Mouse (Mus musculus): ENCODE measurements at regions not wholly inside any gene's neighbourhood (a gene's known extent, or its start where the extent isn't known, plus 50 kb on each side); places are given as distances from the start of the nearest gene placed in this dataset.

DNA sequence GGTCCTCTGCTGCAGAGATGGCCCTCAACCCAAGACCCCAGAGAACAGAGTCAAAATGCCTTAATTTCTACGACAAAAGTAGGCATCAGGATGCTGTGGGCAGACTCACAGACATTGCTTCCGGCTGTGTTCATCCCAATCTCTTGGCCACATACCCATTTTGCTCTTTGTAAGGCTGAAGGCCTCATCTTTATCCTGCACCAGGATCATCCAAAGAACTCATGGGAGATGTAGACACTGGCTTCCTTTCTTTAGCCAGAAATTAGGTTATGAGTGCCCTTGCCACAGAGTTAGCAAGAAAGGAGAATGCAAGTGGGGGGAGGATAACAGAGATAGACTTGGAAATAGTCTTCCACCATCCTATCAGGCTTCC lies 87.8 kb downstream of the Cxcl12 start:
- Histone ChIP-seq H3K9me3 (no peaks in the 10 kb centered on the region), H3K4me2 (no peak overlapping the region), H3K9ac (no peak overlapping the region), H3K27me3 (replicated peaks) (no peaks in the 10 kb centered on the region), H3K4me1 (no peaks in the 10 kb centered on the region; the same call in 1 of the 2 replicates), H3K4me3 (no peak overlapping the region), H3K36me3 (replicated peaks) (no peaks in the 10 kb centered on the region), H3K27ac (no peak overlapping the region)
- no peak for ATAC-seq (replicated peaks)
- WGBS = 91% methylated on average over 2 of the region's 2 CpGs

DNA sequence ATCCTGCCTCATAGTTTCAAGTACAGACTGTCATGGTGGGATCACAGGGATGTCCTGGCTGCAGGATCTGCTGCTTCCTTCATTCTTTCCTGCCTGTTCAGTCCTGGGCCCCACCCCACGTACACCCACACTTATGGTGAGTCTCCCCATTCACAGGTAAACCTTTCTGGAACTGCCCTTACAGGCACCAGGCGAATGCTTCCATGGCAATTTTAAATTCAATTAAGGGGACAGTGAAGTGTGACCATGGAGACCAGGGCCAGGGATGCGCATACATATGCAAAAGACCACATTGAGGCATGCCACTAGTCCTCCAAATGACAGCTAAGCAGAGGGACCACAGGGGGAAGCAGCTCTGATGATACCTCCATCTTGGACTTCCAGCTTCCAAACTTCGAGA lies 89.3 kb downstream of the Cxcl12 start:
- Histone ChIP-seq H3K27ac (no peak overlapping the region), H3K9me3 (no peaks in the 10 kb centered on the region), H3K36me3 (replicated peaks) (no peaks in the 10 kb centered on the region), H3K4me1 (no peaks in the 10 kb centered on the region; the same call in 1 of the 2 replicates), H3K4me3 (no peak overlapping the region), H3K4me2 (no peak overlapping the region), H3K27me3 (replicated peaks) (no peaks in the 10 kb centered on the region), H3K9ac (no peak overlapping the region)
- ATAC-seq (replicated peaks) = no peak
- 76% methylated on average over 4 of the region's 4 CpGs for WGBS

DNA sequence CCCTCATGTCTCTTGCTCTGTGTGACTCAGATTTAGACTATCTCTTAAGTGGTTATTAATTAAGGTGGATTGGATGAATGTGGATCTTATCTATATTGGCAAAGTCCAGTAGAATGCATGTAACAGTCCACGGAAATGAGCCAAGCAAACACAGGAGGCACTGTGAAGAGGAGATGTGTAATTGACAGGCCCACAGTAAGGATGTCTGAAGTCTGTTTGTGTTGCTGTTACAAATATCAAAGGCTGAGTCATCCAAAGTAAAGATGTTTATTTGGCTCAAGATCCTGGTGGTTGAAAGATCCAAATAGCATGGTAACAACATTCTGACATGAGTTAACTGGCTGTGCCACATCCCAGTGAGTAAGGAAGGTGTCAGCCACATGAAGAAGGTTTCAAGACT lies 99.6 kb downstream of the Cxcl12 start:
- no peaks in the 10 kb centered on the region for H3K9me3 ChIP-seq
- WGBS = 87% methylated on average over 1 of the region's 1 CpGs
- no peak overlapping the region for H3K9ac ChIP-seq
- no peak for ATAC-seq (replicated peaks)
- H3K27ac ChIP-seq = no peak overlapping the region
- H3K27me3 ChIP-seq (replicated peaks) = no peaks in the 10 kb centered on the region
- no peaks in the 10 kb centered on the region for H3K36me3 ChIP-seq (replicated peaks)
- no peak overlapping the region for H3K4me2 ChIP-seq
- no peaks in the 10 kb centered on the region; the same call in 1 of the 2 replicates for H3K4me1 ChIP-seq
- H3K4me3 ChIP-seq = no peak overlapping the region

DNA sequence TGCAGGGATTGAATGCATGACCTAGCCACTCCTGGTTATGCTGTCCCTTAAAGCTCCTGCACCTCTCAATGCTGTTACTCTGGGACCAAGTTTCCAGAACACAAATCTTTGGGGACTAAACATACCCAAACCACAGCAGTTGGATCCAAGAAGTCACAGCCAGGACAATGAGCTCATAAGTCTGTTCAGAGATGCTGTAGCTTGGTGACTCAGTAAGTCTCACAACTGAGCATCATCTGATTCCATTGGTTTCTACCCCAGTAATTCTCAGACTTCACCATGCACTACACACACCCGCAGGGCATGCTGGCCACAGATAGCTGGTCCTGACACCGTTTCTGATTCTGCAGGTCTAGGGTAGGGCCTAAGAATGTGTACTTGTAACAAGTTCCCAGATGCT lies 100.0 kb downstream of the Cxcl12 start:
- H3K4me2 ChIP-seq = no peak overlapping the region
- no peak overlapping the region for H3K9ac ChIP-seq
- H3K4me3 ChIP-seq = no peak overlapping the region
- no peaks in the 10 kb centered on the region; the same call in 1 of the 2 replicates for H3K4me1 ChIP-seq
- H3K9me3 ChIP-seq = no peaks in the 10 kb centered on the region
- no peaks in the 10 kb centered on the region for H3K27me3 ChIP-seq (replicated peaks)
- H3K27ac ChIP-seq = no peak overlapping the region
- ATAC-seq (replicated peaks) = no peak
- WGBS = 88% methylated on average over 2 of the region's 2 CpGs
- no peaks in the 10 kb centered on the region for H3K36me3 ChIP-seq (replicated peaks)

DNA sequence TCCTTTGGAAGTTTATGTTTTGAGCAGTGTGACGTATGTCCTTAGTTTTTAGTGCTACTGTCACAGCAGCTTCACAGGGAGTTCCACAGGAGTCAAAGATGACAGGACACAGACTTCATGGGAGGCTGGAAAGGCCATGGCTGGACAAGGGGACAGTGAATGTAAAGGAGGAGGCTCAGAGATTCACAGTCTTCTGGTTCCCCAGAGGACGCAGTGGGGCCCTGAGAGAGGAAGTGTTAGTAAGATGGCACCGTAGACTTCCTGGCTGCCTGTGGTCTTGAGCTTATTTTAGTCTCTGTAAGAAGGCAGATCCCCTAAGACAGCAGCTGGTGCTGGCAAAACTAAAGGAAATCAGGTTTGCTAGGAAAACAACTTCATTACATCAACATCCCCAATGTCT lies 101.9 kb downstream of the Cxcl12 start:
- no peaks in the 10 kb centered on the region for H3K27me3 ChIP-seq (replicated peaks)
- H3K36me3 ChIP-seq (replicated peaks) = no peaks in the 10 kb centered on the region
- H3K4me2 ChIP-seq = no peak overlapping the region
- no peaks in the 10 kb centered on the region; the same call in 1 of the 2 replicates for H3K4me1 ChIP-seq
- no peaks in the 10 kb centered on the region for H3K9me3 ChIP-seq
- 88% methylated on average over 3 of the region's 3 CpGs for WGBS
- H3K27ac ChIP-seq = no peak overlapping the region
- no peak overlapping the region for H3K9ac ChIP-seq
- H3K4me3 ChIP-seq = no peak overlapping the region
- ATAC-seq (replicated peaks) = no peak

DNA sequence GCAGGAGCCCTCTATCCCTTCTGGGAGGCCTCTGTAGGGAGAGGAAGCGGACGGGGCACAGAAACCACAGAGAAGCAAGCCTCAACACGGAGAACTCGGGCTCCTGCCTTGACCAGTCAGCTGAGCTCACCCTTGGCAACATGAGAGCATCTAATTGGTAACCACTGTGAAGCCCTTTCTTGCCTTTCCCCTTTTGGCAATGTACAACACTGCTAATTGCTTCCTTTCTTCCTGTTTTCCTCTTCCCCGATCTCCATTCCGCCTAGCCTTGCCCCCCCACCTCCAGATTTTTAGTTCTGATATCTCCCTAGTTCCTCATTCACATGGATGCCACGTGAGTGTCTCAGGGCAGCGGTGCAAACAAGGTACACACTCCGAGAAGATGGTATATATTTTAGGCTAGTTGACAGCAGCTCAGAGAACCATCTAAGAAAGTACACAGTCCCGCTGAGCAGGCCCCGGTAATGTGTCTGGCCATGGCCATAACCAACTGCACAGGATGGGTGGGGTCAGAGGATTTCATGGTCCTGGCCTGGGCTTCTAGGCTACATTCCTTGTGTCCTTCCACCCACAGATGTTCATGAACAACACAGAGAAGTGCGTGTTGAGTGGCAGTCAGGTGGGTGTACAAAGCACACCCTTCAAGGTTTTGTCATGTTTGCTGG lies 103.4 kb downstream of the Cxcl12 start:
- Histone ChIP-seq H3K9me3 (no peaks in the 10 kb centered on the region), H3K4me1 (no peaks in the 10 kb centered on the region; the same call in 1 of the 2 replicates), H3K27ac (no peak overlapping the region), H3K4me3 (no peak overlapping the region), H3K9ac (no peak overlapping the region), H3K27me3 (replicated peaks) (no peaks in the 10 kb centered on the region), H3K4me2 (no peak overlapping the region), H3K36me3 (replicated peaks) (no peaks in the 10 kb centered on the region)
- WGBS = 76% methylated on average over 12 of the region's 12 CpGs
- ATAC-seq (replicated peaks) = no peak

DNA sequence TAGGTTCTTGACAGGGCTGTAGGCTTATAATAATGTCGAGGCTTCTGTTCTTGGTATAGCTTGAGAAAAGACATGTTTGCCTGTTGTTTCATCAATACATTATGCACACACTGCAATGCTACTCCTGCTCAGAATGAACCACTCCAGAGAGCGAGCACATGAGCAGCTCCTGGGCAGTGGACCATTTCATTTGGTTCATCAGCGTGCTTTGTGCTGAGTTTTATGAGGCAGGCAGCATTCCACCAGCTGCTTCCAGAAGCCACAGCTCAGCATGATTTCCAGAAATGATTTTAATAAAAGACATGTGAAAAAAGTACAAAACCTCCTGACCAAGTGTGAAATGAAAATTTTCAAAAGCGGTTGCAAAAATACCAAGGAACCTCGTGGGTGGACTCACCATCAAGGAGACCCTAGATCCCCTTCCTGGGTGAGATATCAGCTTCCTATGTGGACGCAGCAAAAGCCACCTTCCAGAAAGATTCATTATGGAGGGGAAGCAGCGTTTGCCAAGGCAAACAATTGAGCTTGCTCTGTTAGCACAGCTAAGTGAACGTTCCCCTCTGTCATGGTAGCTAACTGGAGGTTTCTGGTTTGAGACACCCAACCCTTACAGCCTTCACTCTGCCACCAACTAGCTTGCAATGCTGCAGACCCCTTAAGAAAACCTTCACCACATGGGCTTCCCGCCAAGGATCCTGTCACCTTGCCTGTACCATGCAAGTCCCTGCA lies 104.1 kb downstream of the Cxcl12 start:
- H3K27me3 ChIP-seq (replicated peaks) = no peaks in the 10 kb centered on the region
- H3K9me3 ChIP-seq = no peaks in the 10 kb centered on the region
- WGBS = 75% methylated on average over 9 of the region's 9 CpGs
- H3K4me1 ChIP-seq = no peaks in the 10 kb centered on the region; the same call in 1 of the 2 replicates
- no peak overlapping the region for H3K4me2 ChIP-seq
- no peak for ATAC-seq (replicated peaks)
- no peak overlapping the region for H3K27ac ChIP-seq
- no peaks in the 10 kb centered on the region for H3K36me3 ChIP-seq (replicated peaks)
- no peak overlapping the region for H3K4me3 ChIP-seq
- no peak overlapping the region for H3K9ac ChIP-seq

DNA sequence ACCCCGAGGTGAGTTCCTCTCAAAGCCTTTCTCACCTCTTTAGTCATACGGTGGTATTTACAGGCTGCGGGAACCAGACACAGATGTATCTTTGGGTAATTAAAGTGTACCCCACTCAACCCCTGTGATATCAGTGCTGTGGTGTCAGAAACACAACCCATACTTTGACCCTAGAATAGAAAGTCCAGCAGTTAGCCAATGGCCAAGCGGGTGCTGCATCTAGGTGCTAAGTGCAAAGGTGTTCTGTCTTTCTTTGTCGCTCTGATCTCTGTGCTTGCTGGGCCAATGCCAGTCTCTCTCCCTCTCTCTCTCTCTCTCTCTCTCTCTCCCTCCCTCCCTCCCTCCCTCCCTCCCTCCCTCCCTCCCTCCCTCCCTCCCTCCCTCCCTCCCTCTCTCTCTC lies 107.6 kb downstream of the Cxcl12 start:
- Histone ChIP-seq H3K9ac (no peak overlapping the region), H3K9me3 (no peaks in the 10 kb centered on the region), H3K36me3 (replicated peaks) (no peaks in the 10 kb centered on the region), H3K4me2 (no peak overlapping the region), H3K27ac (no peak overlapping the region), H3K4me3 (no peak overlapping the region), H3K4me1 (peaks cover 6% of the 10 kb centered on the region; the same call in 1 of the 2 replicates), H3K27me3 (replicated peaks) (no peaks in the 10 kb centered on the region)
- no peak for ATAC-seq (replicated peaks)
- 92% methylated on average over 5 of the region's 5 CpGs for WGBS

DNA sequence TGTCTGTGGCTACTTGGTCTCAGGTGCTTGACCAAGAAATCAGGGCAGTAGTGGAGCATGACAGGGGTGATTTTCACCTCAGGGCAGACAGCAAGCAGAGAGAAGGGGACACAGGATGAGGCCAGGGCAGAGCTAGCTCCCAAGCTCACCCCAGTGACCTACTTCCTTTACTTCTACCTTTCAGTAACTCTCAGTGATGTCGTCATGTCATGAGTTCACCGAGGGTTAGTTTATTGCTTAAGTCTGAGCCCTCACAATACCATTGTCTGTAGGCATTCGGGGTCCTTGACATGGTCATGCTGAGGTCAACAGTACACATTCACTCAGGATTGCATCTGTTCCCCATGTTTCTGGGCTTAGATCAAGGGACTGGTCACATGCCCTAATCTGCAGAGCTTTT lies 108.5 kb downstream of the Cxcl12 start:
- no peak overlapping the region for H3K4me3 ChIP-seq
- H3K9ac ChIP-seq = no peak overlapping the region
- H3K9me3 ChIP-seq = no peaks in the 10 kb centered on the region
- H3K4me2 ChIP-seq = no peak overlapping the region
- H3K27ac ChIP-seq = no peak overlapping the region
- H3K36me3 ChIP-seq (replicated peaks) = no peaks in the 10 kb centered on the region
- ATAC-seq (replicated peaks) = no peak
- H3K4me1 ChIP-seq = 0 out of 2 replicates have a peak, but pooled peaks cover 6% of the 10 kb centered on the region
- 64% methylated on average over 3 of the region's 3 CpGs for WGBS
- no peaks in the 10 kb centered on the region for H3K27me3 ChIP-seq (replicated peaks)

DNA sequence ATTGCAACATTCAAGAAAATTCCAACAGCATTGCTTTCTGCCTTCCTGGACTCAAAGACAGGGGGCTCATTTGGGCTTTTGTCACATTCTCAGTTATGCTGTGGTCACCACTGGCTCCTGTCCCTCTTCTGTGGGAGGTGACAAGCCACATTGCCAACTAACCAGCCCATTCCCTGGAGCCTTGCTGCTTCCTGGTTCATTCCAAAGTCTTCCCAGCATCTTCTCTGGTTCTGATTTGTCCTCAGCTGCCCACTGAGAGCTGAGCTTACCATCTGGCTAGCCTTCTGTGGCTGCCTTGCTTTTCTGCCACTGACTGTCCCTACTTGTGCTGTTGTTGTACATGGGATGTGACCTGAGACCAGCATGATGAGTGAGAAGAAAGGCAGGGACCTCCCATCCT lies 111.0 kb downstream of the Cxcl12 start:
- no peaks in the 10 kb centered on the region for H3K9me3 ChIP-seq
- H3K9ac ChIP-seq = no peak overlapping the region
- ATAC-seq (replicated peaks) = no peak
- no peak overlapping the region for H3K4me2 ChIP-seq
- H3K4me1 ChIP-seq = 0 out of 2 replicates have a peak, but pooled peaks cover 6% of the 10 kb centered on the region
- no peak overlapping the region for H3K4me3 ChIP-seq
- H3K27me3 ChIP-seq (replicated peaks) = no peaks in the 10 kb centered on the region
- H3K36me3 ChIP-seq (replicated peaks) = no peaks in the 10 kb centered on the region
- H3K27ac ChIP-seq = no peak overlapping the region

DNA sequence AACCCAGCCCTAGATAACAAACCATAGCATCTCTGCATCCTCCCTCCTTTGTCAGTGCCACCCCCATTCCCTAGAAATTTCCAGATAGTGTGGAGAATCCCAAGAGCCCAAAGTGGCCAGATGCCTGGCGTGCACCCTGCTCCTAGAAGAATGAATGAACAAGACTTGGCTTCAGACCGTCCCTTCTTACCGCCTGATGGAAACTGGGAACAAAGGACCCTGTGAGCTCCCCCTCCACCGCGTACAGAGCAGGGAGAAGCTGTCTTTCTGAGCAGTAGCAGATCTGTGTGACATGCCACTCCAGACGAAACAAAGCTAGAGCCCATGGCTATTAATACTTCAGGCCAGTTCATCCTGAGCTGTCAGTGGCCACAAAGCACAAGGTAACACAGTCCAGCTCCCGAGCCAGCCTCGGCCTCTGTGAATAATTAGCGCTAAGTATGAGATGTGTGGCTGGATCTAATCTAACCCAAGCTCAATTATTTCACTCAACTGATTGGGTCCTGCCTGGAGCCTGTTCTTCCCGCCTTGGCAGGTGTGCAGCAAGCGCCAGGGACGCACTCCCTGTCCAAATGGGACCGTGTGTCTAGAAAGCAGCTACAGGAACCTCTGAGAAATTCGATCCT lies 111.6 kb downstream of the Cxcl12 start:
- H3K4me3 ChIP-seq = no peak overlapping the region
- 45% methylated on average over 14 of the region's 14 CpGs for WGBS
- ATAC-seq (replicated peaks) = peak; percentile 42; the same call in 1 of the 2 replicates
- no peak overlapping the region for H3K27ac ChIP-seq
- H3K27me3 ChIP-seq (replicated peaks) = no peaks in the 10 kb centered on the region
- H3K4me1 ChIP-seq = 0 out of 2 replicates have a peak, but pooled peaks cover 6% of the 10 kb centered on the region
- H3K9ac ChIP-seq = no peak overlapping the region
- H3K36me3 ChIP-seq (replicated peaks) = no peaks in the 10 kb centered on the region
- H3K9me3 ChIP-seq = no peaks in the 10 kb centered on the region
- H3K4me2 ChIP-seq = no peak overlapping the region

DNA sequence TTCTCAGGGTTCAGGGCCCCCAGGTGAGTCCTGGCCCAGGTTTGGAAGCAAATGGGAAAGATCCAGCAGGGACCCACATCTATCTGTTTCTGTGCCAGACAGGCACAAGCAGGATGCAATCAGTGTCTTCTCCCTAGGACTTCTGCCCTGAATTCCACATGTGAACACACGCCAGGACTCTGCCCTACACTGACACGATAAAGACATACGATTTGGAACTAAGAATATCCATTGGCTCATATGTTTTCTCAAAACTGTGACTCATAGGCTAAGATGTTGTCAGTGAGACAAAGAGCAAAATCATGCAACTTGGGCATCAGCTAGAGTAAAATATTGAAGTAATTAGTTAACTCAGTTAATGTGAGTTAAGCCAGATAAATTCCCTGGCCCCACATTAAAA lies 112.6 kb downstream of the Cxcl12 start:
- H3K27me3 ChIP-seq (replicated peaks) = no peaks in the 10 kb centered on the region
- no peak overlapping the region for H3K4me3 ChIP-seq
- no peak overlapping the region for H3K9ac ChIP-seq
- no peak for ATAC-seq (replicated peaks)
- no peaks in the 10 kb centered on the region for H3K36me3 ChIP-seq (replicated peaks)
- no peaks in the 10 kb centered on the region for H3K9me3 ChIP-seq
- H3K4me2 ChIP-seq = no peak overlapping the region
- H3K27ac ChIP-seq = no peak overlapping the region
- 0 out of 2 replicates have a peak, but pooled peaks cover 6% of the 10 kb centered on the region for H3K4me1 ChIP-seq
- WGBS = 93% methylated on average over 3 of the region's 3 CpGs
